Mouse (Mus musculus) cerebellum, adult 2 months (tissue): ENCODE data around the gene Ntn1. TPM values are rescaled to one million over a fixed set of nuclear protein-coding genes. Genes with fewer than 3 reads are reported as not detected.

ENCODE experiments used
- DNase-seq, 2 experiments: peaks; one replicate each; pipeline ENCODE4 v3.0.0; 2021
- H3K27ac ChIP-seq: fragments of 200-500 bp; 2 replicates; pipeline ENCODE4 v1.5.1; 2012; ENCODE audit warnings: low read length, control low read depth, inconsistent platforms; ENCODE audit not compliant: insufficient read depth
- H3K27me3 ChIP-seq: fragments of 200-500 bp; 2 replicates; pipeline ENCODE4 v1.6.1; 2012; ENCODE audit warnings: inconsistent platforms, mild to moderate bottlenecking, low read length, moderate library complexity; ENCODE audit not compliant: control insufficient read depth, insufficient read depth
- H3K4me1 ChIP-seq: fragments of 200-500 bp; 2 replicates; pipeline ENCODE4 v1.6.1; 2011; ENCODE audit warnings: low read length; ENCODE audit not compliant: control insufficient read depth, insufficient read depth
- H3K4me3 ChIP-seq: fragments of 200-500 bp; replicated peaks from 2 replicates; pipeline ENCODE3; 2011; ENCODE audit warnings: mild to moderate bottlenecking, low read depth, low read length, control low read depth; ENCODE audit not compliant: insufficient read depth
- CTCF ChIP-seq: fragments of 200-500 bp; IDR thresholded peaks from 2 replicates; pipeline ENCODE4 v1.5.1; 2011; ENCODE audit warnings: low read depth, mild to moderate bottlenecking, control low read depth, low read length, moderate library complexity, borderline replicate concordance; ENCODE audit not compliant: insufficient read depth
- POLR2A ChIP-seq: fragments of 200-500 bp; IDR thresholded peaks from 2 replicates; pipeline ENCODE4 v1.6.1; 2011; ENCODE audit warnings: low read length, control low read depth, borderline replicate concordance; ENCODE audit not compliant: insufficient read depth
- WGBS: fragments of 180-500 bp; shearing (Covaris S2); methylation state at CpG from one replicate; pipeline ENCODE4 v1.1.7; 2018; 5-methylcytosine and 5-hydroxymethylcytosine counted together
- polyA plus RNA-seq: library from polyadenylated mRNA; depleted of rRNA; stranded (reverse); fragments of >200 nt; gene quantifications from 2 replicates; pipeline ENCODE4 v1.2.3, GENCODE M21; 2012

Gene Ntn1
- polyA plus RNA-seq, 1 experiment, result 22.0 TPM

- no peak for DNase-seq
- no peak overlapping the region for H3K27ac ChIP-seq
- H3K27me3 ChIP-seq, result no peaks in the 10 kb centered on the region
- TF ChIP-seq CTCF, result no peak
- TF ChIP-seq POLR2A, result no peak
- H3K4me1 ChIP-seq, result no peaks in the 10 kb centered on the region
- H3K4me3 ChIP-seq, result no peak overlapping the region
- 58% methylated on average over 5 of the region's 5 CpGs for whole genome bisulfite sequencing
These were observed 113.3 kb downstream of the Ntn1 start for GRCm38 (mm10) chr11:68287331-68287730.

GRCm38 (mm10) chr11:68286142-68286808, 114.3 kb downstream of the Ntn1 start:
- no peak for DNase-seq
- H3K4me3 ChIP-seq, result no peak overlapping the region
- WGBS, result 79% methylated on average over 10 of the region's 10 CpGs
- no peaks in the 10 kb centered on the region for H3K4me1 ChIP-seq
- no peak overlapping the region for H3K27ac ChIP-seq
- no peaks in the 10 kb centered on the region for H3K27me3 ChIP-seq
- no peak for TF ChIP-seq POLR2A
- no peak for TF ChIP-seq CTCF

- TF ChIP-seq POLR2A (no peak), CTCF (no peak)
These were observed 114.9 kb downstream of the Ntn1 start for GRCm38 (mm10) chr11:68285754-68286141.

DNA sequence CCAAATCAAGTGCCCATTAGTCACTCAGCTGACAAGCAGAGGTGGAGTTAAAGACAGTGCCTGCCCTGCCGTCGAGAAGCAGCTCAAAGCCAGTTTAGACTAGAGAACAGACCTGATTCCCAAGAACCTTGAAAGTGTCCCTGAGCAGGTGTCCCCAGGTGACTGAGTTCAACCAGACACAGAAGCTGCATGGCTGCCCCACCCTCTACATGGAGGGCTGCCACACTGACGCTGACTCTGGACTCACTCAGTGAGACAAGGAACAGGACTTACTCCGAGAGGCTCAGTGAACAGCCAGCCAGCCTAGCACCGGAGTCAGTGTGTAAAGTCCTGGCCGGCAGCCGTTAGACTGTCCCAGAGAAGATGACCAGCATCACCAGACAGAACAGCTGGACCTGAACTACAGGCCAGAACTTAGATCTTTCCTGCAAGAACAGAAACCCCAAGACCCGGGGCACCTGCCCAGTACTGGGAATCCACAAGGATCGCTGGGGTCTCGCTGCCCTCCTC, 120.6 kb downstream of the Ntn1 start:
- Histone ChIP-seq H3K27me3 (no peaks in the 10 kb centered on the region), H3K4me3 (no peak overlapping the region), H3K4me1 (no peaks in the 10 kb centered on the region; the same call in 1 of the 2 replicates), H3K27ac (no peak overlapping the region)
- no peak for DNase-seq
- 72% methylated on average over 10 of the region's 10 CpGs for WGBS
- TF ChIP-seq POLR2A (no peak), CTCF (no peak)

More at GRCm38 (mm10) chr11:68285754-68286141, 114.9 kb downstream of the Ntn1 start:
- Histone ChIP-seq H3K27ac (no peak overlapping the region), H3K4me1 (no peaks in the 10 kb centered on the region; the same call in 1 of the 2 replicates), H3K4me3 (no peak overlapping the region), H3K27me3 (no peaks in the 10 kb centered on the region)
- WGBS, result 49% methylated on average over 3 of the region's 3 CpGs
- DNase-seq, result no peak

- WGBS, result 84% methylated on average over 7 of the region's 7 CpGs
These were observed 123.7 kb downstream of the Ntn1 start for GRCm38 (mm10) chr11:68276945-68277344.

GRCm38 (mm10) chr11:68274331-68274811, 126.3 kb downstream of the Ntn1 start:
- no peak overlapping the region for H3K4me3 ChIP-seq
- H3K27ac ChIP-seq, result no peak overlapping the region
- no peak for DNase-seq
- WGBS, result 51% methylated on average over 10 of the region's 10 CpGs
- H3K27me3 ChIP-seq, result no peaks in the 10 kb centered on the region
- peaks cover 3% of the 10 kb centered on the region; the same call in 1 of the 2 replicates for H3K4me1 ChIP-seq
- no peak for TF ChIP-seq POLR2A
- no peak for TF ChIP-seq CTCF

More at GRCm38 (mm10) chr11:68276945-68277344, 123.7 kb downstream of the Ntn1 start:
- no peak for DNase-seq
- no peaks in the 10 kb centered on the region; the same call in 1 of the 2 replicates for H3K4me1 ChIP-seq
- H3K4me3 ChIP-seq, result no peak overlapping the region
- TF ChIP-seq CTCF, result no peak
- TF ChIP-seq POLR2A, result no peak
- no peak overlapping the region for H3K27ac ChIP-seq
- no peaks in the 10 kb centered on the region for H3K27me3 ChIP-seq

GRCm38 (mm10) chr11:68273855-68274254, 126.8 kb downstream of the Ntn1 start:
- H3K4me3 ChIP-seq, result no peak overlapping the region
- TF ChIP-seq CTCF (no peak), POLR2A (no peak)
- 82% methylated on average over 12 of the region's 12 CpGs for WGBS
- H3K27ac ChIP-seq, result no peak overlapping the region
- H3K4me1 ChIP-seq, result peaks cover 3% of the 10 kb centered on the region; the same call in 1 of the 2 replicates
- DNase-seq, result no peak
- H3K27me3 ChIP-seq, result no peaks in the 10 kb centered on the region
